Mouse (Mus musculus) liver, postnatal 0 days (tissue): Measurements from ENCODE around the gene Ccdc57. TPM values are rescaled to one million over a fixed set of nuclear protein-coding genes. Genes with fewer than 3 reads are reported as not detected.

ENCODE experiments used
- ATAC-seq: fragments of 200-750 bp; cut with Nextera tagmentation; 2 replicates; pipeline ENCODE4 v1.8.0; 2017; ENCODE audit warnings: mild to moderate bottlenecking, moderate library complexity
- DNase-seq: peaks from one replicate; pipeline ENCODE4 v3.0.0-alpha.2; 2016
- H3K27ac ChIP-seq: fragments of 300-500 bp; sonication (generic); 2 replicates; pipeline ENCODE4 v1.5.1; 2014; ENCODE audit warnings: antibody characterized with exemption, moderate library complexity, mild to moderate bottlenecking, low read depth
- H3K27me3 ChIP-seq: fragments of 300-500 bp; sonication (generic); 2 replicates; pipeline ENCODE4 v1.6.1; 2014; ENCODE audit warnings: low read length, control low read depth, mixed read lengths; ENCODE audit not compliant: insufficient read depth
- H3K36me3 ChIP-seq: fragments of 300-500 bp; sonication (generic); replicated peaks from 2 replicates; pipeline ENCODE4 v1.6.1; 2014; ENCODE audit warnings: mild to moderate bottlenecking, control low read depth, low read length, moderate library complexity, mixed read lengths; ENCODE audit not compliant: insufficient read depth
- H3K4me1 ChIP-seq: fragments of 300-500 bp; sonication (generic); 2 replicates; pipeline ENCODE4 v1.6.1; 2014; ENCODE audit warnings: antibody characterized with exemption, mild to moderate bottlenecking, control low read depth; ENCODE audit not compliant: insufficient read depth
- H3K4me2 ChIP-seq: fragments of 300-500 bp; sonication (generic); 2 replicates; pipeline ENCODE4 v1.6.1; 2014; ENCODE audit warnings: low read depth, mild to moderate bottlenecking, low read length, moderate library complexity, mixed read lengths
- H3K4me3 ChIP-seq: fragments of 300-500 bp; sonication (generic); 2 replicates; pipeline ENCODE4 v1.5.1; 2014; ENCODE audit warnings: low read depth, low read length
- H3K9ac ChIP-seq: fragments of 300-500 bp; sonication (generic); replicated peaks from 2 replicates; pipeline ENCODE4 v1.6.1; 2014; ENCODE audit warnings: mild to moderate bottlenecking, moderate library complexity
- H3K9me3 ChIP-seq: fragments of 300-500 bp; sonication (generic); 2 replicates; pipeline ENCODE4 v1.6.1; 2016; ENCODE audit warnings: mild to moderate bottlenecking, control low read depth, low read length, mixed read lengths
- CTCF ChIP-seq: sonication (generic); IDR thresholded peaks from 2 replicates; pipeline ENCODE4 v1.5.1; 2016; ENCODE audit warnings: antibody characterized with exemption, low read depth
- EP300 ChIP-seq: IDR thresholded peaks from 2 replicates; pipeline ENCODE4 v1.6.1; 2016; ENCODE audit warnings: antibody characterized with exemption, low read depth, mild to moderate bottlenecking
- WGBS: fragments of 180-500 bp; shearing (Covaris S2); extraction: QIAGEN DNeasy Blood & Tissue Kit; methylation state at CpG from one replicate; pipeline ENCODE4 v1.1.7; 2014; ENCODE audit not compliant: insufficient replicate concordance; 5-methylcytosine and 5-hydroxymethylcytosine counted together
- polyA plus RNA-seq: library from polyadenylated mRNA; unstranded; fragments of >200 nt; fragmentation: Nextera tagmentation; extraction: Ambion mirVana; gene quantifications from 2 replicates; pipeline ENCODE4 v1.2.1, GENCODE M21; 2015

Gene Ccdc57
- polyA plus RNA-seq, 1 experiment from 2014 or later = 1.4 TPM

GRCm38 (mm10) chr11:120955701-120956100 is 23.0 kb upstream of the Ccdc57 start:
- H3K4me2 ChIP-seq = no peak overlapping the region
- TF ChIP-seq CTCF = no peak
- no peak for TF ChIP-seq EP300
- H3K36me3 ChIP-seq = peaks cover 49% of the 10 kb centered on the region
- ATAC-seq (no peak), DNase-seq (peak; percentile 13)
- peaks cover 26% of the 10 kb centered on the region for H3K4me1 ChIP-seq
- H3K9ac ChIP-seq = no peak overlapping the region
- H3K27ac ChIP-seq = no peak overlapping the region
- 91% methylated on average over 8 of the region's 8 CpGs for WGBS
- H3K9me3 ChIP-seq = no peaks in the 10 kb centered on the region
- no peaks in the 10 kb centered on the region for H3K27me3 ChIP-seq
- no peak overlapping the region for H3K4me3 ChIP-seq

- DNase-seq = peak; percentile 14
- no peak for TF ChIP-seq EP300
- no peak for TF ChIP-seq CTCF
- WGBS = 82% methylated on average over 5 of the region's 5 CpGs
- no peaks in the 10 kb centered on the region for H3K9me3 ChIP-seq
- H3K36me3 ChIP-seq = peaks cover 42% of the 10 kb centered on the region
- H3K4me3 ChIP-seq = no peak overlapping the region
- no peaks in the 10 kb centered on the region for H3K27me3 ChIP-seq
- H3K9ac ChIP-seq = no peak overlapping the region
- peaks cover 34% of the 10 kb centered on the region for H3K4me1 ChIP-seq
- no peak overlapping the region for H3K4me2 ChIP-seq
- ATAC-seq = no peak
- H3K27ac ChIP-seq = no peak overlapping the region
These were observed 22.3 kb upstream of the Ccdc57 start for GRCm38 (mm10) chr11:120954936-120955335.

GRCm38 (mm10) chr11:120951731-120952730 is 19.4 kb upstream of the Ccdc57 start:
- H3K4me2 ChIP-seq = peak overlapping the region; percentile 87
- ATAC-seq = peak; percentile 12; the same call in 1 of the 2 replicates
- H3K36me3 ChIP-seq = peaks cover 23% of the 10 kb centered on the region
- peak overlapping the region; percentile 58 for H3K4me3 ChIP-seq
- 63% methylated on average over 9 of the region's 9 CpGs for WGBS
- no peaks in the 10 kb centered on the region; the same call in 1 of the 2 replicates for H3K27me3 ChIP-seq
- no peak for TF ChIP-seq EP300
- no peak for TF ChIP-seq CTCF
- peak overlapping the region; percentile 44 for H3K9ac ChIP-seq
- peaks cover 55% of the 10 kb centered on the region for H3K4me1 ChIP-seq
- no peaks in the 10 kb centered on the region for H3K9me3 ChIP-seq
- H3K27ac ChIP-seq = peak overlapping the region; percentile 68
- peak; percentile 36 for DNase-seq

GRCm38 (mm10) chr11:120951237-120951636 is 18.6 kb upstream of the Ccdc57 start:
- peak overlapping the region; percentile 58 for H3K4me3 ChIP-seq
- ATAC-seq = no peak
- WGBS = 42% methylated on average over 8 of the region's 8 CpGs
- TF ChIP-seq CTCF = no peak
- no peak for TF ChIP-seq EP300
- DNase-seq = no peak
- no peaks in the 10 kb centered on the region for H3K9me3 ChIP-seq
- peaks cover 15% of the 10 kb centered on the region for H3K36me3 ChIP-seq
- peak overlapping the region; percentile 87 for H3K4me2 ChIP-seq
- peak overlapping the region; percentile 68; the same call in 1 of the 2 replicates for H3K27ac ChIP-seq
- H3K4me1 ChIP-seq = peaks cover 55% of the 10 kb centered on the region
- H3K27me3 ChIP-seq = no peaks in the 10 kb centered on the region; the same call in 1 of the 2 replicates
- H3K9ac ChIP-seq = peak overlapping the region; percentile 44

- 8% methylated on average over 39 of the region's 39 CpGs for WGBS
- Histone ChIP-seq H3K27ac (peak overlapping the region; percentile 68), H3K4me2 (peak overlapping the region; percentile 87), H3K36me3 (peaks cover 9% of the 10 kb centered on the region; the same call in 1 of the 2 replicates), H3K9ac (peak overlapping the region; percentile 71), H3K4me3 (peak overlapping the region; percentile 58), H3K4me1 (peaks cover 55% of the 10 kb centered on the region), H3K27me3 (no peaks in the 10 kb centered on the region; the same call in 1 of the 2 replicates), H3K9me3 (no peaks in the 10 kb centered on the region)
- DNase-seq (peak; percentile 96), ATAC-seq (peak; percentile 93)
- TF ChIP-seq CTCF (peak; percentile 24), EP300 (no peak)
These were observed 17.9 kb upstream of the Ccdc57 start for GRCm38 (mm10) chr11:120950281-120951202.
